Mouse (Mus musculus): Measurements from ENCODE around the gene Zbtb38.

Gene Zbtb38

DNA sequence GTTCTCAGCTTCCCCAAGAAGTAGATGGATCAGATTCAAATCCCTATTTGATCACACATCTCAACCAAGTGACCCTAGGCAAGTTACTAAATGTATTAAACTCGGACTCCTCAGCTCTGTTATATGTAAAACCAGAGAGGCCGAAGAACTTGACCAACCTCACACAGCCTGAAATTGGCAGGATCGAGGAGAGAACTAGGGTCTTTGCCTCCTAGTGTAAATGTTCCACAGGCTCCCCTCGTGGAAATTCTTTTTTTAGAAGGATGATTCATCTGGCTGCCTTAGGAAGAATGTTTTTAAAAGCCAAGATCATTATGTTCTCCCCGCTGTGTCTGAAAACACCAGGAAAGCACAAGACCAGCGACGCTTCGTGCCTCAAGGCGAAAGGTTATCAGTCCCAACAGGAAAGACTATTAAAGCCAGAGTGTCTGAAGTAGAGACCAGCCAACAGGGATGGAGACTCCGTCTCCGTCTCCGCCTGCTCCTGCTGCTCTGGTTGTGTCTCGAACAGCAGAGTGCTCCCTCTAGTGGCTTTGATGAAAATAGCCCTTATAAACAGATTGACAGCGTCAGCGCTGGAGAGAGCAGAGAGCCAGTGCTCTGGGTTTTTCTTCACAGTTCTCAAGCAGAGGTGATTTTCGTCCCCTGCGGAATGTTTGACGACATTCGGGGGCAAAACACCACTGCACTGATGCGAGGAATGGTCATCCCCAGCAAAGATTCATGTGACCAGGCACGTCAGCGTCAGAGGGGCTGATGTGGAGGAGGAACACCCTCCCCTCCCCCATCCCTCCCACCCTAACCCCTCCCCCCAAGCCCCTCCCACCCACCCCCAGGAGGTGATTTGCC is 6.3 kb upstream of the Zbtb38 start:
- DNase-seq (ENCODE audit: low read depth, low spot score), result peak; percentile 87

GRCm38 (mm10) chr9:96756638-96757435 is 4.2 kb upstream of the Zbtb38 start:
- no peak for DNase-seq (ENCODE audit: low read depth, low spot score)

- DNase-seq (ENCODE audit: low read depth, low spot score), result no peak
Observed at GRCm38 (mm10) chr9:96755761-96756160, 3.1 kb upstream of the Zbtb38 start.

DNA sequence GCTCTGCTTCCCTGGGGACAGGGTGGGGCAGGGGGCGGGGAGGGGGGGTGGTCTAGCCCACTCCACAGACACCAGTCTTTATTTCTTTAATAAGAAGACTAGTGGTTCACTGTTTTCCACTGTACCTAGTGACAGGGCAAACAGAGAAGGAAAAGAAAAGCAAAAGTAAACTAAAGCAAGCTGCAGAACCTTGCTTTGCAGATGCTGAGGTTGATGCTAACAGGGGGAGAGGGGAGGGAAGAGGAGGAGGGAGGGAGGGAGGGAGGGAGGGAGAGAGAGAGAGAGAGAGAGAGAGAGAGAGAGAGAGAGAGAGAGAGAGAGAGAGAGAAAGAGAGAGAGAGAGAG is 2.0 kb upstream of the Zbtb38 start:
- DNase-seq (ENCODE audit: low read depth, low spot score), result peak; percentile 39

GRCm38 (mm10) chr9:96753921-96754624 is 1.4 kb upstream of the Zbtb38 start:
- peak; percentile 42 for DNase-seq (ENCODE audit: low read depth, low spot score)

DNA sequence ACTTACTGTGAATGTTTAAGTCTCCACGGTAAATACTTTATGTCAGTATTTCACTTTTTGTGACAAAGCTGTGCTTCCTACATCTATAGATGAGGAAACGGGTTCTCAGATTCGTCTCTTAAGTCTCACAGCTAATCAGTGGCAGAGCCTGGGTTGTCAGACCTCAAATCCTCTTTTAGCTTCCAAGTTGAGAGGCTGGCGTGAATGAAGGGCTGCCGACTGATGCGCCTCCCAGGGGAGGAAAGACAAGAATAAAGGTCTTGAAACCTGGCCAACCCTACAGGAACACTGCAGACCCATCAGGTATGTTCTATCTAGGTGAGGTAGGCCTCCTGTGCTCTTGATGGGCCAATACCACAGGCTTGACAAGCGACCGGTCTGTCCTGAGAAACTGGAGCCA is 761 bp upstream of the Zbtb38 start:
- no peak for DNase-seq (ENCODE audit: low read depth, low spot score)

DNA sequence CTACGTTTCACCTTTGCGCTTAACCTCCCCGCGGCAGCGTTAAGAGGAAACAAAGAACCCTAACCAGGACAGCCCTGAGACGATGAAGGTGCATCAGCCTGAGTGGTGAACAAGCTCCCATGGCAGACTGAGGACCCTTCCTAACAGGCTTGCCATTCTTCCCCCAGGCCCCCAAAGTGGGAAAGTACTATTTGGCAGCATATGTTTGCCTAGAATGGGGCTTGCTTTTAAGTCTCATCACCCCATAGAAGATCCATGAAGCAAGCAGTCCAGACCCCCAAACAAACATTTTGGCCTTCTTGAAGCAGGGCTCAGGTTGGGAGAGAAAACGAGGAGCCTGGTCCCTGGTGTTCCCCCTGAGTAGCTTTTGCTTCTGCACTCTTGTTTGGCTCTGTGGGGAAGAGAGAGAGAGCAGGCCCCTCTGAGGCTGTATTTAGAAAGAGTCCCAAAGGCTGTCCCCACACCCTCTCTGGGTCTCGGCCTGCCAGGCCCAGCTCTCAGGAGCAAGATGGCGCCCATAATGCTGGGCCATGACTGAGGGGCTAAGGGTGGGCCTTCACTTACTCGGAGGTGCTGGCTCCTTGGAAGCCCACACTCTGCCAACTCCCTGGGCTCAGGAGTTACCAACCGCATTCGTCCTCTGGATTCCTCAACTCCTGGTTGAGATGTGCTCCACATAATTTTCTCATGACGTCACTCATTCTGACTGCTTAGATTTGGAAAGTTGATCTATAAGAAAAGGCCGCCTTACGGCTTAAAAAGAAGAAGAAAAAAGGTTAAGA is 619 bp downstream of the Zbtb38 start:
- DNase-seq (ENCODE audit: low read depth, low spot score), result no peak

GRCm38 (mm10) chr9:96750636-96751035 is 2.0 kb downstream of the Zbtb38 start:
- DNase-seq (ENCODE audit: low read depth, low spot score), result no peak

GRCm38 (mm10) chr9:96746527-96746926 is 6.1 kb downstream of the Zbtb38 start:
- no peak for DNase-seq (ENCODE audit: low read depth, low spot score)

GRCm38 (mm10) chr9:96744909-96745308 is 7.7 kb downstream of the Zbtb38 start:
- DNase-seq (ENCODE audit: low read depth, low spot score), result no peak

GRCm38 (mm10) chr9:96741365-96742085 is 11.1 kb downstream of the Zbtb38 start:
- DNase-seq (ENCODE audit: low read depth, low spot score), result no peak

GRCm38 (mm10) chr9:96740712-96741364 is 11.8 kb downstream of the Zbtb38 start:
- peak; percentile 57 for DNase-seq (ENCODE audit: low read depth, low spot score)

DNA sequence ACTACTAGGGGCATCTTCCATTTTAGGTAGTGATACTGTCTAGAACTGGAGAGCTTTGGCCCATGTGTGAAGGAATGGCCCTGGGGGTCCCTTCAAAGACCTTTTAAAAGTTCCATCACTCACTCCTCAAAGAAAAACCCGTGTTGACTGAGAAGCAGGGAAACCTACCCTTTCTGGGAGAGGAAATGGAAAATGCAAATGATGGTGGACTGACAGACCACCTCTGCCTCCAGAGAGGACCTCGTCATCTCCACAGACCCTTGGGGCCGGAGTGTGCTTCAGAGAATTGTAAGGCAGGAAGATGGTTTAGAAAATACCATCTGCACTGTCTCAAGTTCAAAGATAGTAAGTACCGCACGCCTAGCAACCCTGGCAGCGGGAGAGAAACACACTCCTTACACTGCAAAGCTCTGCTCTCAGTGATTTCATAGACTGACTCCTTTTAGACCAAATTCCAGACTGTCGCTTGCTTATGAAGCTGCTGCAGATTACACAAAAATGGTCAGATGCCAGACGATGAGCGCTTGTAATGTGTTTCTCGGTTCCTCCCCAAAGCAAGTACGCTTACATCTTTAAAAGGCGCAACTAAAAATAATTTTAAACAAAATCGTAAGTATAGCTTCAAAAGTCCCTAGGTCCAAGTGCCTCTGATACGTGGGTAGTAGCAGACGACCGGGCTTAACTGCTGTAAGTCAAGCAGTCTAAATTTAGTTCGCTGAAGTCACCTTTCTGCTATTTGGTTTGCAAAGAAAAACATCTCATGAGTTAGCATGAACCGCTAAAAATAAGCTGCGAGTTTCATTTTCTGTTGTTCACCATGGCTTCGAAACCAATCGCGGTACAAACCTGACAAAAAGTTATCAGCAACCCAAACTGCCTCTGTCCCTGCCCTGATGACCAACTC is 12.6 kb downstream of the Zbtb38 start:
- peak; percentile 19 for DNase-seq (ENCODE audit: low read depth, low spot score)

GRCm38 (mm10) chr9:96738563-96739355 is 13.9 kb downstream of the Zbtb38 start:
- no peak for DNase-seq (ENCODE audit: low read depth, low spot score)

- DNase-seq (ENCODE audit: low read depth, low spot score), result no peak
Observed at GRCm38 (mm10) chr9:96735946-96736345, 16.7 kb downstream of the Zbtb38 start.

- DNase-seq (ENCODE audit: low read depth, low spot score), result no peak
Observed at GRCm38 (mm10) chr9:96733425-96733717, 19.3 kb downstream of the Zbtb38 start.

GRCm38 (mm10) chr9:96732644-96733424 is 19.8 kb downstream of the Zbtb38 start:
- DNase-seq (ENCODE audit: low read depth, low spot score), result no peak
